Mouse (Mus musculus): Measurements from ENCODE around the gene Ank3. TPM values are rescaled to one million over a fixed set of nuclear protein-coding genes. Genes with fewer than 3 reads are reported as not detected.

Gene Ank3
- total and polyA plus RNA-seq, 2 experiments from 2014 or later: 56.7 to 267 TPM

DNA sequence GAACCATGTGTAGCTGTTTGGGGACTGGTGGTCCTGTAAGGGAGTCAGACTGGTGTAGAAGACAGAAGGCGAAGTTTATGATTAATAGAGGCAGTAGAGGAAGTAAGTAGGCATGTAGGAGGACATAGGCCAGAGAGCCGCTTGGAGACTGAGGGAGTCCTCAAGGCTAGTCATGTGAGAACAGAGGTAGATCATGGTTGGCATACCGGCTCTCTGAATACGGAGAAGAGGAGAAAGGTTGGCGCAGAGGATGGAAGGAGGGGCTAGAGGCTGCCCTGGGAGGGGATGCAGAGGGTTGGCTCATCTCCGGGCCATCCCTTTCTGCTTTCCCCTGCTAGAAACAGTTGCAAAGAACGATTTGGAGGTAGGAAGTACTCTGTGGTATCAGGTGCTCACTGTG, 328.2 kb downstream of the Ank3 start:
- 89% methylated on average over 7 of the region's 7 CpGs for WGBS
- H3K4me1 ChIP-seq (ENCODE audit: insufficient read depth): peaks cover 11% of the 10 kb centered on the region
- no peak overlapping the region for H3K4me3 ChIP-seq (ENCODE audit: low read depth, low read length)
- no peaks in the 10 kb centered on the region for H3K36me3 ChIP-seq (ENCODE audit: insufficient read depth)
- no peak for ATAC-seq
- H3K9me3 ChIP-seq (ENCODE audit: low read length): no peaks in the 10 kb centered on the region
- no peak for DNase-seq
- no peak overlapping the region for H3K4me2 ChIP-seq (ENCODE audit: low read depth)
- no peak overlapping the region for H3K9ac ChIP-seq
- TF ChIP-seq CTCF (IDR thresholded peaks at IDR 0.05; ENCODE audit: low read depth): no peak
- no peak overlapping the region for H3K27ac ChIP-seq (ENCODE audit: low read depth, low read length)
- no peaks in the 10 kb centered on the region for H3K27me3 ChIP-seq (ENCODE audit: insufficient read depth, low read length)

DNA sequence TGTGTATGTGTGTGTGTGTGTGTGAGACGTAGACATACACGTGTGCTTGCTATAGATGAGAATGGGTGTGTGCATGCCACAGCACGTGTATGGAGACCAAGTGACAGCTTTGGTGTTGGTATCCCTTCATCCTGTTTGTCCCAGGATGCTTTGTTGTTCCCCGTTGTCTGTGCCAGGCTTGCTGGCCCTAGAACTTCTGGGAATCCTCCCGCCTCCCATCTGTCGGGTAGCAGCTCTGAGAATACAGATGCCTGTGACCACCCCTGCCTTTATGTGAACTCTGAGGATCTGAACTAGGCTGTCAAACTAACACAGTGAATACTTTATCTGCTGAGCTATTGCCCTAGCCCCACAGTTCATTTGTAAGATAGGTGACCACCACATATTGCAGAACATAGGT, 330.3 kb downstream of the Ank3 start:
- no peak for TF ChIP-seq CTCF (IDR thresholded peaks at IDR 0.05; ENCODE audit: low read depth)
- WGBS: 59% methylated on average over 6 of the region's 6 CpGs
- Histone ChIP-seq H3K27ac (ENCODE audit: low read depth, low read length) (no peak overlapping the region), H3K4me3 (ENCODE audit: low read depth, low read length) (no peak overlapping the region), H3K9ac (no peak overlapping the region), H3K9me3 (ENCODE audit: low read length) (no peaks in the 10 kb centered on the region), H3K36me3 (ENCODE audit: insufficient read depth) (no peaks in the 10 kb centered on the region), H3K27me3 (ENCODE audit: insufficient read depth, low read length) (no peaks in the 10 kb centered on the region), H3K4me1 (ENCODE audit: insufficient read depth) (peaks cover 11% of the 10 kb centered on the region), H3K4me2 (ENCODE audit: low read depth) (no peak overlapping the region)
- ATAC-seq: no peak
- no peak for DNase-seq

DNA sequence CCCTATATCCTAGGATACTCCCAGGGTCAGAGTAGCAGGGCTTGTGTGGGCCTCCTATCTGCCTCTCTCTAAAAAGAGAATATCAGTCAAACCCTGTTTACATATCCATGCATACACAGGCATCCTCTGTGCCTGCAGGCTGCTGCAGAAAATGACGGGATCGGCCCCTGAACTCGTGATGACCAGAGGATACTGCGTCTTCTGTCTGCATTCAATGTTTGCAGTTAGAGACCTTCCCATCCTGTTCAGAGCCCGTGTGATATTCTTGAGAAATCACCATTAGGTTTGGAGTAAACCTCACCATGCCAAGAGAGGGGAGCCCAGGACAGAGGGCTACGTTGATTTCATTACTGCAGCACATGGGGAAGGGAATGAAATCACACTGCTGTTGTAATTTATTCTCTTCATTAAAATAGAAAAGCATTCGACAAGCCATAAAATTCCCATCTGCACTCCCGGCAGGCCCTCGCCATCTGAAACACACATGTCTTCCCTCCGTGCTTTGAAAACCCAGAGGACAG, 331.8 kb downstream of the Ank3 start:
- ATAC-seq (peak; percentile 83), DNase-seq (peak; percentile 67)
- peaks cover 11% of the 10 kb centered on the region for H3K4me1 ChIP-seq (ENCODE audit: insufficient read depth)
- TF ChIP-seq CTCF (IDR thresholded peaks at IDR 0.05; ENCODE audit: low read depth): no peak
- peak overlapping the region; percentile 15; the same call in 1 of the 2 replicates for H3K9ac ChIP-seq
- H3K36me3 ChIP-seq (ENCODE audit: insufficient read depth): no peaks in the 10 kb centered on the region
- H3K4me3 ChIP-seq (ENCODE audit: low read depth, low read length): no peak overlapping the region
- no peaks in the 10 kb centered on the region for H3K9me3 ChIP-seq (ENCODE audit: low read length)
- whole genome bisulfite sequencing: 33% methylated on average over 10 of the region's 10 CpGs
- H3K27ac ChIP-seq (ENCODE audit: low read depth, low read length): peak overlapping the region; percentile 75
- 0 out of 2 replicates have a peak overlapping the region, but pooled peaks have one; percentile 6 for H3K4me2 ChIP-seq (ENCODE audit: low read depth)
- no peaks in the 10 kb centered on the region for H3K27me3 ChIP-seq (ENCODE audit: insufficient read depth, low read length)

DNA sequence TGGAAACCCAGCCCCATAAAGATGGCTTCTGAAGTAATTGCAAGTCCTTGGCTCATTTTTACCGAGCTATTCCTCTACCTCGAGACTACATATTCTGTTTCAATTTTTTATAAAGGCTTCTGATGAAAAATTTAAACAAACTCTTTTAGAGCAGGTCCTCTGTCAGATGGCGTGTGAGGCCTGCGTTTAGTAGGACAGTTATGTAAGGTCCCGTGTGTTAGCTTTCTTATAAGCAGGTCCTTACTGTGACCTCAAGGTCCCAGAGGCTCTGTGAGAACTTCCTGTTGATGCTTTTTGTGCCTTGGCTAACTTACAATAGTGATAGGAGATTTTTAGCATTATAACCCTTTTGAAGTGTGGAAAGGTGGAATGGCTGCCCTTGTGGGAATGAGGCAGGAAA, 332.8 kb downstream of the Ank3 start:
- no peak overlapping the region for H3K4me3 ChIP-seq (ENCODE audit: low read depth, low read length)
- ATAC-seq (no peak), DNase-seq (no peak)
- H3K4me2 ChIP-seq (ENCODE audit: low read depth): no peak overlapping the region
- no peak overlapping the region for H3K9ac ChIP-seq
- WGBS: 70% methylated on average over 5 of the region's 5 CpGs
- peaks cover 11% of the 10 kb centered on the region for H3K4me1 ChIP-seq (ENCODE audit: insufficient read depth)
- no peak for TF ChIP-seq CTCF (IDR thresholded peaks at IDR 0.05; ENCODE audit: low read depth)
- peak overlapping the region; percentile 75; the same call in 1 of the 2 replicates for H3K27ac ChIP-seq (ENCODE audit: low read depth, low read length)
- no peaks in the 10 kb centered on the region for H3K36me3 ChIP-seq (ENCODE audit: insufficient read depth)
- no peaks in the 10 kb centered on the region for H3K27me3 ChIP-seq (ENCODE audit: insufficient read depth, low read length)
- no peaks in the 10 kb centered on the region for H3K9me3 ChIP-seq (ENCODE audit: low read length)

DNA sequence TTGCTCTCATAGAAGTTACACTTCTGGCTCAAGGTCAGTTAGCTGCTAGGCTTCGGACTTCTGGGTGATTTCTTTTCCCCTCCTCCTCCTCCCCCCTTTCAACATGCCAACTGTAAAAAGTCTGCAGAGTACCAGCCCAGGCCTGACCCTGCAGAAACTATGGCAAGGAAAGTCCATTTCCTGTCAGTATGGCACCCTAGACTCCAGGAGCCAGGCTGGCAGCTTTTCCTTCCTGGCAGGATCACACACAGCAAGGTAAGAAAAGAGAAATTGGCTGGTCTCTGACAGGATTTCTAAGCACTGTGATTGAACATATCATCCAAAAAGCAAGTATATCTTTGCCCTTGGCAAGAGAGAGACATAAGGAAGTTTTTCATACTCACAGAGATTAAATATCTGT, 333.3 kb downstream of the Ank3 start:
- no peak for TF ChIP-seq CTCF (IDR thresholded peaks at IDR 0.05; ENCODE audit: low read depth)
- WGBS: 68% methylated on average over 1 of the region's 1 CpGs

DNA sequence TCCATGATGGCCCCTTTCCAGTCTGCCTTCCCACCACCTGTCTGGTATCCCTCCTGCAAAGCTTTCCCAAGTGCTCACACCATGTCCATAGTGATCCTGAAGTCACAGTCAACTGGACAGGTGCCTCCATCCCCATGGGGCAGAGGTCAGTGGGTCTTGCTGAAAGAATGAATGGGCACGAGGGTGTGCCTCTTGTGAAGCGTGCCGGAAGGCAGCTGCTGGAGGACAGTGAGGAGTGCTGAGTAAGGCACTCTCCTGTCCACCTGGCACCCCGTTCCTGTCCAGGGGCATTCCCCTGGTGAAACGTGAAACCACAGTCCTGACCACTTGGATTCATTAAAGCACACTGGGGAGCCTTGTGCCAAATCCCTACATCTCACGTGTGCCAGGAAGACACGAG, 337.7 kb downstream of the Ank3 start:
- no peak overlapping the region for H3K27ac ChIP-seq (ENCODE audit: low read depth, low read length)
- DNase-seq (no peak), ATAC-seq (no peak)
- H3K4me3 ChIP-seq (ENCODE audit: low read depth, low read length): no peak overlapping the region
- H3K4me2 ChIP-seq (ENCODE audit: low read depth): no peak overlapping the region
- no peak overlapping the region for H3K9ac ChIP-seq
- no peaks in the 10 kb centered on the region for H3K27me3 ChIP-seq (ENCODE audit: insufficient read depth, low read length)
- no peaks in the 10 kb centered on the region for H3K4me1 ChIP-seq (ENCODE audit: insufficient read depth)
- no peaks in the 10 kb centered on the region for H3K36me3 ChIP-seq (ENCODE audit: insufficient read depth)
- no peaks in the 10 kb centered on the region for H3K9me3 ChIP-seq (ENCODE audit: low read length)
- no peak for TF ChIP-seq CTCF (IDR thresholded peaks at IDR 0.05; ENCODE audit: low read depth)
- WGBS: 64% methylated on average over 7 of the region's 7 CpGs

More for the DNA sequence above, 333.3 kb downstream of the Ank3 start:
- Histone ChIP-seq H3K27ac (ENCODE audit: low read depth, low read length) (no peak overlapping the region), H3K9me3 (ENCODE audit: low read length) (no peaks in the 10 kb centered on the region), H3K4me1 (ENCODE audit: insufficient read depth) (peaks cover 11% of the 10 kb centered on the region), H3K4me3 (ENCODE audit: low read depth, low read length) (no peak overlapping the region), H3K27me3 (ENCODE audit: insufficient read depth, low read length) (no peaks in the 10 kb centered on the region), H3K36me3 (ENCODE audit: insufficient read depth) (no peaks in the 10 kb centered on the region), H3K9ac (no peak overlapping the region), H3K4me2 (ENCODE audit: low read depth) (no peak overlapping the region)
- no peak for DNase-seq
- no peak for ATAC-seq

DNA sequence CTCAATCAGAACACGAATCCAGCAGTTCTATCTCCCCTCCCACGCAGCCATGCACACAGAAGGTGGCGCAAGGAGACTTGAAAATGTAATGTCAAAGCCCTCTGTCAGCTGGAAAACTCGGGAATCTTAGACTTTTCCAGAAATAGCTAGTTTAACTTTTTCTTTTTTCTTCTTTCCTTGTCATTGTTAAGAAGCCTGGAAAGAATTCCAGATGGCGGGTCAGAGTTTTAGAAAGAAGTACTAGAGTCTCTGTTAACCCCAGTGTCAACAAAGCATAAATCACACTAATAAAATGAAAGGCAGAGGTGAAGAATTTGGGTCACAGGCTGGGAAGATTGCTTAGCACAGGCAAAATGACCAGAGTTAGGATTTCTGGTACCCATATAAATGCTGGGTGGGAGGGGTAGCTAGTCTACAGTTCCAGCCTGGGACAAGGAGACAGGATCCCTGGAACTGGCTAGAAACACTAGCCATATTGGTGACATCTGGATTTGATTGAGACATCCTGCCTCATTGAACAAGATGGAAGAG, 340.2 kb downstream of the Ank3 start:
- no peak overlapping the region for H3K4me2 ChIP-seq (ENCODE audit: low read depth)
- no peak overlapping the region for H3K4me3 ChIP-seq (ENCODE audit: low read depth, low read length)
- no peak for DNase-seq
- TF ChIP-seq CTCF (IDR thresholded peaks at IDR 0.05; ENCODE audit: low read depth): no peak
- H3K4me1 ChIP-seq (ENCODE audit: insufficient read depth): peaks cover 10% of the 10 kb centered on the region; the same call in 1 of the 2 replicates
- no peaks in the 10 kb centered on the region for H3K9me3 ChIP-seq (ENCODE audit: low read length)
- WGBS: 69% methylated on average over 5 of the region's 5 CpGs
- H3K27me3 ChIP-seq (ENCODE audit: insufficient read depth, low read length): no peaks in the 10 kb centered on the region
- no peak for ATAC-seq
- no peaks in the 10 kb centered on the region for H3K36me3 ChIP-seq (ENCODE audit: insufficient read depth)
- H3K27ac ChIP-seq (ENCODE audit: low read depth, low read length): no peak overlapping the region
- no peak overlapping the region for H3K9ac ChIP-seq

All from forebrain, postnatal 0 days (tissue).